Mouse (Mus musculus) thymus, postnatal 0 days (tissue): ENCODE measurements around the gene Doc2g. TPM values are rescaled to one million over a fixed set of nuclear protein-coding genes. Genes with fewer than 3 reads are reported as not detected.
A peak's percentile ranks its signal among the peaks of the same experiment; 100 is the strongest.
"Not testable (repeated sequence)": the region's sequence is repeated elsewhere in the genome, so short reads cannot be mapped to it uniquely, and the experiment has no call there.

Experiments
- DNase-seq: peaks from one replicate; pipeline ENCODE4 v3.0.0-alpha.2; 2015; ENCODE audit warnings: low spot score
- polyA plus RNA-seq: library from polyadenylated mRNA; unstranded; fragments of >200 nt; fragmentation: Nextera tagmentation; extraction: Ambion mirVana; gene quantifications from 2 replicates; pipeline ENCODE4 v1.2.1, GENCODE M21; 2015

The Doc2g gene
- 1.3 and 1.6 TPM in 2 replicates for polyA plus RNA-seq

DNA sequence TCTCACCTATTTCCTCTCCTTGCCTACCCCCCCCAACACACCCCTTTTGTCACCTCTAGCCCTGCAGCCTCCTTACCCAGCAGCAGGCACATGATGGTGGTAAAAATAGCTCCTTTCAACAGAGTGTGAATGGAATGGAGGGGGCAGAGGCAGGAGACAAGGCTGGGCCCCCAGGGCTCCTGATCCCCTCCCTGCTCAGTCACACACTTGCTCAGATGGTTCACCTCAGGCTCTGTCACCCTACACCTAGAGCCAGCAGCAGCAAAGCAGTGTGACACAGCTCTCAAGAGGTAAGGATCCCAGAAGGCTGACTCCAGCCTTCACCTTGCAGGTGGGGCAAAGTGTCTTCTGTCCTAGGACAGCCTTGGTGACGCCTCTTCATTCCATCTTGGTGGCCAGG lies at the start of gene Doc2g:
Gene Doc2g, plus strand, starts transcription at position 202 of the 400 bp plus-strand sequence.
- no peak for DNase-seq

GRCm38 (mm10) chr19:3955033-3955432 lies 48.1 kb upstream of the Doc2g start:
- DNase-seq = no peak

- DNase-seq = no peak
Measured at GRCm38 (mm10) chr19:3955804-3956203, 47.3 kb upstream of the Doc2g start.

GRCm38 (mm10) chr19:3957296-3958036 lies 45.6 kb upstream of the Doc2g start:
- DNase-seq = not testable (repeated sequence)

GRCm38 (mm10) chr19:3958470-3958869 lies 44.6 kb upstream of the Doc2g start, which contains the start of gene Aldh3b3:
TSS of gene Aldh3b3 (plus strand) at chr19:3958645.
- DNase-seq = no peak

DNA sequence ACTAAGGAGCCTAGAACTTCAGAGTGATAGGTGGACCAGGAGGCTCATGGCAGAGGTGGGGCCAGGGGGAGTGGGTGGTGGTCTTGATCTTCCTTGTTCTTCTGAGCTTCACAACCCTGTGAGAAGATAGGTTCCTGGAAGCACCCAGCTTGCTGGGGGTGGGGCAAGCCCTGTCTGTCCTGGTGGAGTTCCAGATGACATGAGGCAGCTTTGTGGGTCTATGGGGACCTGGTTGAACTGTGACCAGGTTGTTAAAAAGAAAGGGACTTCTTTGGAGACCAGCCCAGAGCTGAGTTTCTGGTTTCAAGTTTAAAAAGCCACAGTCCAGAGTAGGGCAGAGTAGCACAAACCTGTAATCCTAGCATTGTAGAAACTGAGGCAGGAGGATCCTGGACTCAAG lies 44.1 kb upstream of the Doc2g start:
- no peak for DNase-seq

DNA sequence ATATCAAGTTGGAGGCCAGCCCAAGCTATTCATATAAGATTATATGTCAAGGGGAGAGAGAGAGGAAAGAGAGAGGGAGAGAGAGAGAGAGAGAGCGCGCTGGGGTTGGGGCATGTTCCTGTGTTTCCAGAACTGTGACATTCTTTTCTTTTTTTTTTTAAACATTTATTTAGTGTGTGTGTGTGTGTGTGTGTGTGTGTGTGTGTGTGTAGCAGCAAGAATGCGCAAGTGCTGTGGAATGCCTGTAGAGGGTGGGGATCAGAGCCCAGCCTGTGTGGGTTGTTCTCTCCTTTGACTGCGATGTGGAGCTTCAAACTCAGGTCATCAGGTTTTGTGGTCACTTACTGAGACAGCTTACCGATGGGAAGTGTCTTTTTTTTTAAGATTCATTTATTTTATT lies 42.9 kb upstream of the Doc2g start:
- no peak for DNase-seq

DNA sequence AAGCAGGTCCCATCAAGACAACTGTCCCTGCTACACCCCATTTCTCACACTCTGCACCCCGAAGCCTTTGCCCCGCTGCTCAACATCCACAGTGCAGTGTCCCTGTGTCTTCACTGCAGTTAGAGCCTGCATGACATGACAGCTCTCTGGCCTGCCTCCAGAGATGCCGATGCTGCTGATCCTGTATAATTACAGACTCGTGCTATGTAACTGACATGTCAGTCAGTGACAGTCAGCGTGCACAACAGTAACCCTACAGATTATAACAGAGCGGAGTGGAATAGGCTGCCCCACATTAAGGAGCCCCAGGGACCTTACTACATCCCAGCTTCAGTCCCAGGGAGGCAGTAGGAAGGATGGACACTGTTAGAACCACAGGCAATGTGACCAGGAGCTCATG lies 41.3 kb upstream of the Doc2g start:
- not testable (repeated sequence) for DNase-seq

DNA sequence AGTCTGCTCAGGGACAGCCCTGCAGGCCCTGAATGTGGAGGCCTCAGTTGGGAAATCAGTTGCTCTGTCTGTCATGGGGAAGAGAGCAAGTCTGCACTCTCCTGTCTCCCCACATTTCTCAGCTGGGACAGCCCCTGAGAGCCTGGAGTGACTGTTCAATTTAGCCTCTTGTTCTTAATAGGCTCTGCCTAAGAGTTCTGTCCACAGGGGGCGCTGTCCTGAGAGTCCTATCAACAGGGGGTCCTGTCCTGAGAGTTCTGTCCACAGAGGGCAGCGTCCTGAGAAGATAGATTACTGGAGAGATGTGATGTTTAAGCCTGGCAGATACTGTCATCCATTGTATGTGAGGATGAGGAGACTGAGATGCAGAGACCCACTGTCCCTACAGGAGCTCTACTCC lies 40.6 kb upstream of the Doc2g start:
- DNase-seq = no peak

GRCm38 (mm10) chr19:3964030-3964429 lies 39.1 kb upstream of the Doc2g start:
- no peak for DNase-seq

GRCm38 (mm10) chr19:3966330-3967075 lies 36.6 kb upstream of the Doc2g start:
- no peak for DNase-seq

- no peak for DNase-seq
Measured at GRCm38 (mm10) chr19:3967258-3967657, 35.9 kb upstream of the Doc2g start.

DNA sequence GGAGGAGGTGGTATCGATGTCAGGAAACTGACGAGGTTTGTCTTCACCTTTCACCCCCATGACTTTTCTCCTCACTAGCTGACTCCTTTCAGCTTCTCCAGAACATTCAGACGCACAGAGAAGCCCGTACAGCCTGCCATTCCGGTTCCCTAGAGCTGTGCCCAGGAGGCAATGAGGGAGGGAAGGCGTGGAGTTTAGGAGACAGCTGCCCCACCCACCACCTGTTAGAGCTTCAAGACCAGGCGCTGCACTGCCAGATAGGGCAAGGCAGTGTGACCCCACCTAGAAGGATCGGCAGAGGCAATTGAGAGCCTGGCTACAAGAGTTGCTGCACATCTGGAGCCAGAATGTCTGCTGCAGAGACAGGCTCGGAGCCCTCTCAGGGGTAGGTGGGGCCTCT lies 30.9 kb upstream of the Doc2g start, which contains the start of gene Aldh3b2:
Gene Aldh3b2, plus strand, starts transcription at position 100 of the 400 bp plus-strand sequence.
- DNase-seq = no peak

GRCm38 (mm10) chr19:3974608-3975007 lies 28.5 kb upstream of the Doc2g start:
- not testable (repeated sequence) for DNase-seq

DNA sequence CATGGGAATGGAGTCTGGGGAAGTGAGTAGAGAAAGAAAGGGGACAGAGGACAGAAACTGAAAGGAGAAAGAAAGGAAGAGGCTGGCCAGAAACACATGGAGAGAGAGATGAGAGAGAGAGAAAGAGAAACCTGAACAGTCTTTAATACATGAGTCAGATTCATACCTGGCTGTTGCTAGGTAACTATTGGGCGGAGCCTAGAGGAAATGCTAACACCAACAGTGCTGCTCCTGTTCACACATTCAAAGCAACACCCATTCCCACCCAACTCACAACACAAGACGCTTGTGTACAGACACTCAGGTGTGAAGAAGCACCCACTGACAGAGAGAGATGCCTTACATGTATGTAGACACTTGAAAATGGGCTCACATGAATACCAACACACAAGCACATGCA lies 27.2 kb upstream of the Doc2g start:
- no peak for DNase-seq

DNA sequence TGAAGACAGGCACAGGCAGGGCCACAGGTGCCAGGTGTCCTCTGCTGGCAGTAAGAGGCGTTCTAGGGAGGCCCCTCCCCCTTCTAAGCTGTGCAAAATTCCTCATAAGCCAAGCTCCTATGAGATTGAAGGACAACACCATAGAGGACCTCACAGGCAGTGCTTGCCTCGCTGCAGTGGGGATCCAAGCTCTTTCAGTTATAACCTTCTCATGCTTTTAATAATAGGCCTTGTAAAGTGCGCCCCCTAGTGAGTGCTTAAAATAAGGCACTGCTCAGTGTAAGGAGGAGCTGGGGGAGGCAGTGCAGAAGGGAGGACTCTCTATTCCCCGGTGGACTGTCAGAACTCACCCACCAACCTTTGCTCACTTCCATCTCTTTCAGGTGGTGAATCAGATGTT lies 22.8 kb upstream of the Doc2g start:
- DNase-seq = peak; percentile 87

DNA sequence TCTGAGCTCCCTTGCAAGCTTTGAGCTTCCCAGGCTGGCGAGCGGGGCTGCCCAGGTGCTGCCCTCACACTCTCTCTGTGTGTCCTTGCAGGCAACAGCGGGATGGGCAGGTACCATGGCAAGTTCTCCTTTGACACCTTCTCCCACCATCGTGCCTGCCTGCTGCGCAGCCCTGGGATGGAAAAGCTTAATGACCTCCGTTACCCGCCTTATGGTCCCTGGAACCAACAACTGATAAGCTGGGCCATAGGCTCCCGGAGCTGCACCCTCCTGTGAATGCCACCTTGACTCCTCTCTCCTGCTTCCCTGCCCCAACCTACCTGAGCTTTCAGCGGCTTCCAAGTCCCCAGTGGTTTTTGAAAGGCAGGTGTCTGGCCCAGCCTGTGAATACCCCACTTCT lies 22.2 kb upstream of the Doc2g start:
- no peak for DNase-seq

DNA sequence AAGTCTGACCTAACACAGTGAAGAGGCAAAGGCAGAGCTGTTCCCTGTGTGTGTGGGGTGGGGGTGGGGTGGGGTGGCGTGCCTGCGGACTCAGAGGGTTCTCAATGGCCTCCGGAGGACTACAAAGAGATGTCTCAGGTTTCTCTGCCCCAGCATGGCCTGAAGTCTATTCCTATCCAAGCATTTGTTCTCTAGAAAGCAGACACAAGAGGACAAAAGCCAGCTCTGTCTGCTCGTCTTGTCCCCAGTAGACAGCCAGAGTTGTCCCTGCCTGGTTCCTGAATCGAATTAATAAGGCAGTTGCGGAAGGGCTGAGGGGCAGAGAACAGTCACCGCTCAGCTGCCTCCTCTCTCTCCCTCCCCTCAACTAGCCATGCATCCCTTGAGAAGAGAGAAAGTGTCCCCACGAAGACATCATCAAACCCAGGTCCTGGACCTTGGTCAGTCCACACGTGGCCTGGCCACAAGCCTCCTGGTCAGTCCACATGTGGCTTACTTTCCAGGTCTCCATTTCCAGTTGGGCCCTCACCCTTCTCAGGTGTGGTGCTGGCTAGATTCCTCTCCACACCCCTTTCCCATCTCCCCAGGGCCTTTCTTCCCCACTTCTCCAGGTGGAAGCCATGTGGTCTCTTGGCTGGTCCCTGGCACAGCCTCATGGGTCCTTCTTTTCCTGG lies 19.4 kb upstream of the Doc2g start:
- no peak for DNase-seq

- DNase-seq = peak; percentile 23
Measured at GRCm38 (mm10) chr19:3985261-3985681, 17.8 kb upstream of the Doc2g start.

DNA sequence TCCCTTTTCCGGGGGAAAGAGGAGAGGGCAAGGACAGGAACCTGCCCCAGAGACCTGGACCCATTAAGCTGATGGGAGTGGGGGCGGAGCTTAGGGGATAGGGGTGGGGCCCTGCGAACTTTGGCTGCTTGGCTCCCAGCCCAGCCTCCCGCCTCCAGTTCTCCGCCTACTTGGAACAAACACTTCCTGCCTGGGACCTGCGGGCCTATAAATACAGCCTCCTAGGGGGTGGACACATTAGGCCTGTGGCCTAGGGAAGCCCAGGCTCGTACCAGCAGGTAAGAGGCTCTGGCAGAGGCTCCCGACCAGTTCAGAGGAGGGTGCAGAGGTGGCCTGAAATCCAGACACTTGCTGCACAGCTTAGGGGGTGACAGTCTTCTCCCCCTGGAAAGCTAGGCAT lies 16.8 kb upstream of the Doc2g start, which contains the start of gene Acy3:
Gene Acy3, plus strand, starts transcription at position 237 of the 400 bp plus-strand sequence.
- no peak for DNase-seq

DNA sequence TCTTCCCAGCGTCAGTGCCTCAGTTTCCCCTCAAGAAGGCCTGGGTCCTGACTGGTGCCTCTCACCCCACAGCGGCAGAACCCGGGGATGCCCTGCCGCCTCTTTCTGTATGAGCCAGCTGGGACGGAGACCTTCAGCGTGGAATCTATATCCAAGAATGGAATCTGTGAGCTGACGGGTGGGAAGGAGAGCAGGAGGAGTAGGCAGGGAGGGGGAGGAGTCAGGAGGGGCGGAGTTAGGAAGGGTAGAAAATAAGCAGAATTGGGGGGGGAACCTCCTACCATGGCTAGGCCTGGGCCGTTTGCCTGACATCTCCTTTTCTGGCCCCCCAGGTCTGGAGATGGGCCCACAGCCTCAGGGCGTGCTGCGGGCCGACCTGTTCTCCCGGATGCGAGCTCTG lies 15.0 kb upstream of the Doc2g start:
- no peak for DNase-seq

DNA sequence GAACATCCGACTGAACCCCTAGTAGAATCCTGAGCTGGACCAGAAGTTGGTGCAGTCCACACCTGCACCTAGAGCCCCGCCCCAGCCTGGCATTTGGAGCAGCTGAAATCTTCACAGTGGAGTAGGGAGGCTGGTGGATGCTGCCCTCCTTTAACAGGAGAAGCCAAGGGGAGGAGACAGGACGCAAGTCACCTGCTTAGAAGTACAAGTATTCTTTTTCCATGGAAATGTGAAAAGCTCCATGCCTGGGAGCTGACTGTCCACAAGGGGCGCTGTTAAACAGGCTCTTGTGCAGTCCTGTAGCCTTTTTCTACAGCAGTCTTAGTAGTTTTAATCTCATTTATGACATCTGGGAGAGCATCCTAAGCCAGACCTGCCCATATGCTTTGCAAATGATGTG lies 14.4 kb upstream of the Doc2g start:
- no peak for DNase-seq
